Mouse (Mus musculus): ENCODE measurements at regions not wholly inside any gene's neighbourhood (a gene's known extent, or its start where the extent isn't known, plus 50 kb on each side); places are given as distances from the start of the nearest gene placed in this dataset.

DNA sequence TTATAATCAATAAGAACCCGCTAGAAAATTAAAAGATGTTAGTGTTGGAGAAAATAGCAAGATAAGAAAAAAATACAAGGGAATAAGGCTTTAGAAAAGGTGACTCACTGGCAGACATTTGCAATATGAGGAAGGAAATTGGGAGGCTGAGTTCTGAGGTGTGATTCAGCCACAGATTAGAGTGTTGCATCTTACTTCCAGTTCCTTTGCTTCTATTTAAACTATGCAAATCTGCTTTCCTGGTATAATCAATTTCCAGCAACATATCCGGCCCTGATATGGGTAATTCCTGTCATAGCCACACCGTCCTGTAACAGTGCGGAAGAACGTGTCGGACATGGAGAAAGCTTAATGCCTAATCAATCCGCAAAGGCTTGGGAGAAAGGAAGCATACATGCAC is 144.9 kb downstream of the Spry2 start:
- TF ChIP-seq CHD2 (IDR thresholded peaks at IDR 0.05; ENCODE audit: low read length), result no peak
- TF ChIP-seq CTCF (conservative IDR thresholded peaks at IDR 0.05 in 1 of 2, IDR thresholded peaks at IDR 0.05 in 1 of 2; ENCODE audit: low read depth in 2 of 2, low read length in 2 of 2), result no peak
- TF ChIP-seq NRF1 (IDR thresholded peaks at IDR 0.05; ENCODE audit: low read depth, low read length), result no peak
- TF ChIP-seq RCOR1 (conservative IDR thresholded peaks at IDR 0.05; ENCODE audit: low read depth, low read length), result no peak

Data from CH12.LX (cell line).